Mouse (Mus musculus): Measurements from ENCODE around the gene Isoc2a. TPM values are rescaled to one million over a fixed set of nuclear protein-coding genes. Genes with fewer than 3 reads are reported as not detected.
A peak's percentile ranks its signal among the peaks of the same experiment; 100 is the strongest.

Isoc2a gene
- polyA plus RNA-seq, 1 experiment from 2014 or later, result 0.72 TPM

GRCm38 (mm10) chr7:4915669-4916416 is 38.9 kb downstream of the Isoc2a start:
- no peak for DNase-seq (ENCODE audit: low spot score)

GRCm38 (mm10) chr7:4917494-4917893 is 40.5 kb downstream of the Isoc2a start:
- DNase-seq (ENCODE audit: low spot score), result no peak

GRCm38 (mm10) chr7:4918681-4919080 is 41.7 kb downstream of the Isoc2a start:
- no peak for DNase-seq (ENCODE audit: low spot score)

GRCm38 (mm10) chr7:4919096-4919495 is 42.1 kb downstream of the Isoc2a start:
- no peak for DNase-seq (ENCODE audit: low spot score)

GRCm38 (mm10) chr7:4919971-4920370 is 43.0 kb downstream of the Isoc2a start:
- DNase-seq (ENCODE audit: low spot score), result no peak

- DNase-seq (ENCODE audit: low spot score), result no peak
These were observed 43.5 kb downstream of the Isoc2a start for GRCm38 (mm10) chr7:4920496-4920895.

- no peak for DNase-seq (ENCODE audit: low spot score)
These were observed 44.2 kb downstream of the Isoc2a start for GRCm38 (mm10) chr7:4920976-4921823.

GRCm38 (mm10) chr7:4921824-4922482 is 45.0 kb downstream of the Isoc2a start, which contains the start of gene Nat14:
TSS of gene Nat14 (plus strand) at chr7:4922028.
- no peak for DNase-seq (ENCODE audit: low spot score)

GRCm38 (mm10) chr7:4922508-4922907 is 45.6 kb downstream of the Isoc2a start:
- peak; percentile 39 for DNase-seq (ENCODE audit: low spot score)

- no peak for DNase-seq (ENCODE audit: low spot score)
These were observed 46.1 kb downstream of the Isoc2a start for GRCm38 (mm10) chr7:4922931-4923565.

GRCm38 (mm10) chr7:4923586-4924364 is 46.8 kb downstream of the Isoc2a start:
- DNase-seq (ENCODE audit: low spot score), result no peak

- DNase-seq (ENCODE audit: low spot score), result no peak
These were observed 47.5 kb downstream of the Isoc2a start for GRCm38 (mm10) chr7:4924483-4924882.

- no peak for DNase-seq (ENCODE audit: low spot score)
These were observed 47.9 kb downstream of the Isoc2a start for GRCm38 (mm10) chr7:4924891-4925301.

- DNase-seq (ENCODE audit: low spot score), result no peak
These were observed 48.8 kb downstream of the Isoc2a start, which contains the start of gene Ssc5d for GRCm38 (mm10) chr7:4925441-4926381. TSS of gene Ssc5d (plus strand) at chr7:4925785.

GRCm38 (mm10) chr7:4926849-4927248 is 49.9 kb downstream of the Isoc2a start:
- no peak for DNase-seq (ENCODE audit: low spot score)

- DNase-seq (ENCODE audit: low spot score), result no peak
These were observed 50.8 kb downstream of the Isoc2a start for GRCm38 (mm10) chr7:4927711-4928110.

- no peak for DNase-seq (ENCODE audit: low spot score)
These were observed 51.4 kb downstream of the Isoc2a start for GRCm38 (mm10) chr7:4928323-4928722.

- DNase-seq (ENCODE audit: low spot score), result no peak
These were observed 56.1 kb downstream of the Isoc2a start for GRCm38 (mm10) chr7:4933103-4933502.

- DNase-seq (ENCODE audit: low spot score), result no peak
These were observed 57.4 kb downstream of the Isoc2a start for GRCm38 (mm10) chr7:4934160-4934914.

Data from thymus, postnatal 0 days (tissue).